Mouse (Mus musculus) forebrain, embryonic 10.5 days (tissue): ENCODE data around the gene Kcnj8. TPM values are rescaled to one million over a fixed set of nuclear protein-coding genes. Genes with fewer than 3 reads are reported as not detected.

Experiments used
- DNase-seq: peaks from one replicate; pipeline ENCODE4 v3.0.0-alpha.2; 2017; ENCODE audit warnings: low spot score; ENCODE audit errors: extremely low spot score
- H3K27ac ChIP-seq: fragments of 300-500 bp; sonication (generic); 2 replicates; pipeline ENCODE4 v1.5.1; 2016; ENCODE audit warnings: mild to moderate bottlenecking
- H3K27me3 ChIP-seq: fragments of 300-500 bp; sonication (generic); 2 replicates; pipeline ENCODE4 v1.6.1; 2016; ENCODE audit warnings: mild to moderate bottlenecking; ENCODE audit not compliant: poor library complexity, severe bottlenecking
- H3K36me3 ChIP-seq: fragments of 300-500 bp; sonication (generic); replicated peaks from 2 replicates; pipeline ENCODE4 v1.6.1; 2016; ENCODE audit warnings: mild to moderate bottlenecking, moderate library complexity
- H3K4me1 ChIP-seq: fragments of 300-500 bp; sonication (generic); 2 replicates; pipeline ENCODE4 v1.6.1; 2016
- H3K4me3 ChIP-seq: fragments of 300-500 bp; sonication (generic); 2 replicates; pipeline ENCODE4 v1.5.1; 2016; ENCODE audit warnings: mild to moderate bottlenecking, moderate library complexity
- H3K9me3 ChIP-seq: fragments of 300-500 bp; sonication (generic); 2 replicates; pipeline ENCODE4 v1.6.1; 2016; ENCODE audit warnings: mild to moderate bottlenecking, moderate library complexity
- WGBS: fragments of 180-500 bp; shearing (Covaris S2); methylation state at CpG from one replicate; pipeline ENCODE4 v1.1.7; 2016; 5-methylcytosine and 5-hydroxymethylcytosine counted together
- polyA plus RNA-seq: library from polyadenylated mRNA; unstranded; fragments of >200 nt; fragmentation: Nextera tagmentation; extraction: Ambion mirVana; gene quantifications from 2 replicates; pipeline ENCODE4 v1.2.1, GENCODE M21; 2016

Kcnj8 gene
- 0.26 and 0.89 TPM in 2 replicates for polyA plus RNA-seq

DNA sequence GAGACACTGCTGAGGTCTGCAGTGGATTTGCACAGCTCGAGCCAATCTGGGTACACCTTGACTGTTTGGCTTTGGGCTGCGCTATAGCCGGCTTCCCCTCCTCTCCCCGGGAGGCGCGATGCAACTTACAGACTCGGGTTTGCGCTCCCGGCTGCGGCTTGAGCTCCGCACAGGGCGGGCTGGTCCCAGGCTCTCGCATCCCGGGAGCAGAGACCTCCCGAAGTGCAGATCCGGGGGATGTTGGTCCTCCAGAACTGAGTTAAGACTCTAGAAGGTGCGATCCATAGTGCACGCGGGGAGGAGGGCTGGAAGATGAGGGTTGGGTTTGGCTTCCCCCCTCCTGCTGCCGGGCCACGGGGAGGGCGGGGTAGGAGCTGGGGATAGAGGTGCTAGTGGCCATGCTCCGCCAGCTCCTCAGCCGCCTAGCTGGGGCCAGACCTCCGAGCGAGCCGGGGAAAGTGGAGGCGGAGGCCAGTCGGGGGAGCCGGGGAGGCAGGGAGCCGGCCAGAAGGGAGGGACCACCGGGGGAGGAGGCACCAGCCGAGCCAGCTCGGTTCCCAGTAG is at the start of gene Kcnj8:
Kcnj8 (minus strand) TSS at position 560 of the 564 bp plus-strand sequence.
- peak; percentile 70 for DNase-seq
- Histone ChIP-seq H3K4me1 (peaks cover 26% of the 10 kb centered on the region), H3K27me3 (peaks cover 73% of the 10 kb centered on the region), H3K36me3 (no peaks in the 10 kb centered on the region), H3K4me3 (peak within 1 kb of the TSS; percentile 60), H3K27ac (peak within 1 kb of the TSS; percentile 56; the same call in 1 of the 2 replicates), H3K9me3 (no peaks in the 10 kb centered on the region)
- under 1% methylated on average over 33 of the region's 34 CpGs for WGBS

DNA sequence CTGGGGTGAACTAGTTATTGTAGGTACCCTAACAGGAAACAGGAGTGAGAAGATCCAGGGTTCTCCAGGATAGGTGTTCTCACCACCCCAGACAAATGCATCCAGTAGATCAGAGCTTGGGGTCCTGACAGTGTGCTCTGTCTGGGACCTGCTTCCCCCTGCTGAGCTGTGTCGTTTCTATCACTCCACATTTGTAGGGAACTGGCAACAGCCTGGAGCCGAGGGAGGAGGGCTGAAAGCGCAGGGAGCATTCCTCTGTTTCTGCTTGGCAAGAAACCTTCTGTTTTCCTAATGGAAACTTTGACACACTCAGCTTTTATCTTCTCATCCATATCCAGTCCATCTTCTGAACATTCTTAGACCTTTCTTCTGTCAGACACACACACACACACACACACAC is 45.2 kb upstream of the Kcnj8 start:
- no peak overlapping the region for H3K4me3 ChIP-seq
- no peaks in the 10 kb centered on the region for H3K4me1 ChIP-seq
- WGBS: 53% methylated on average over 3 of the region's 3 CpGs
- no peak for DNase-seq
- no peaks in the 10 kb centered on the region for H3K36me3 ChIP-seq
- H3K9me3 ChIP-seq: no peaks in the 10 kb centered on the region
- H3K27ac ChIP-seq: no peak overlapping the region
- H3K27me3 ChIP-seq: no peaks in the 10 kb centered on the region

DNA sequence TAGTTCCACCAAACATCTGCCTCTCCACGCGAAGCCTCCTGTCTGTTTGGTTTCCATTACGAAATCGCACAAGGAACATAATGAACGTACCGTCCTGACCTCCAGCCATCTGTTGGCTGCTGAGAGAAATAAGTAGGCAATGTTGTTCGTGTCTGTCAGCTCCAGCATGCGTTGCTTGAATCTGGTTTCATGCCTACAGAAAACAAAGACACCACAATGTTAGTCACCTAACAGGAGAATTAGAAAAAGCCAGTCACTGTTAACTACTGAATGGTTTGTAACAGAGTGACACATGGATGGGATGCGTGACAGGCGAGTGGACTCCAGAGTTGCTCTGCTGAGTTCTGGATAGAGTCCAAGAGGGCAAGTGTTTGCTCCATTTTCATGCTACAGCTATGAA is 42.9 kb upstream of the Kcnj8 start:
- 90% methylated on average over 10 of the region's 10 CpGs for WGBS
- Histone ChIP-seq H3K9me3 (no peaks in the 10 kb centered on the region), H3K36me3 (no peaks in the 10 kb centered on the region), H3K27me3 (no peaks in the 10 kb centered on the region), H3K27ac (no peak overlapping the region), H3K4me3 (no peak overlapping the region), H3K4me1 (peaks cover 5% of the 10 kb centered on the region; the same call in 1 of the 2 replicates)
- no peak for DNase-seq

DNA sequence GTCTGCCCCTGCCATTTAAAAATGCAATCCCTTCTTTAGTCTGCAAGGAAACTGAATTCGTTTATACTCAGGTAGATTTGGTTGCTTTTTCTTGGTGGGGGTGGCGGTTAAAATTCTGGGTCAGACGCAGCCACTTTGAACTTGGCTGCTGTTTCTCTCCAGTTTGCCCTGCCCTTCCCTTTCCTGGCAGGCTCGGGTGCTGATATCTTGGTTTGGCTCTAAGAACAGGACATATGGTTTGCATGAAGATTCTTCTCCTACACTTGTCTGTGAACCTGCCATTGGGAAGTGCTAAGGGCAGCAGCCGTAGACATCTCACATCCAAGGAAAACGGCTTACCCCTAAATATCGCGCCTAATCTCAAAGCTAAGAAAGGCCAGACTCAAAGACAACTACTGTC is 41.0 kb upstream of the Kcnj8 start:
- Histone ChIP-seq H3K27me3 (no peaks in the 10 kb centered on the region), H3K4me1 (peaks cover 8% of the 10 kb centered on the region; the same call in 1 of the 2 replicates), H3K9me3 (no peaks in the 10 kb centered on the region), H3K27ac (no peak overlapping the region), H3K4me3 (no peak overlapping the region), H3K36me3 (no peaks in the 10 kb centered on the region)
- whole genome bisulfite sequencing: 86% methylated on average over 8 of the region's 8 CpGs
- DNase-seq: no peak

DNA sequence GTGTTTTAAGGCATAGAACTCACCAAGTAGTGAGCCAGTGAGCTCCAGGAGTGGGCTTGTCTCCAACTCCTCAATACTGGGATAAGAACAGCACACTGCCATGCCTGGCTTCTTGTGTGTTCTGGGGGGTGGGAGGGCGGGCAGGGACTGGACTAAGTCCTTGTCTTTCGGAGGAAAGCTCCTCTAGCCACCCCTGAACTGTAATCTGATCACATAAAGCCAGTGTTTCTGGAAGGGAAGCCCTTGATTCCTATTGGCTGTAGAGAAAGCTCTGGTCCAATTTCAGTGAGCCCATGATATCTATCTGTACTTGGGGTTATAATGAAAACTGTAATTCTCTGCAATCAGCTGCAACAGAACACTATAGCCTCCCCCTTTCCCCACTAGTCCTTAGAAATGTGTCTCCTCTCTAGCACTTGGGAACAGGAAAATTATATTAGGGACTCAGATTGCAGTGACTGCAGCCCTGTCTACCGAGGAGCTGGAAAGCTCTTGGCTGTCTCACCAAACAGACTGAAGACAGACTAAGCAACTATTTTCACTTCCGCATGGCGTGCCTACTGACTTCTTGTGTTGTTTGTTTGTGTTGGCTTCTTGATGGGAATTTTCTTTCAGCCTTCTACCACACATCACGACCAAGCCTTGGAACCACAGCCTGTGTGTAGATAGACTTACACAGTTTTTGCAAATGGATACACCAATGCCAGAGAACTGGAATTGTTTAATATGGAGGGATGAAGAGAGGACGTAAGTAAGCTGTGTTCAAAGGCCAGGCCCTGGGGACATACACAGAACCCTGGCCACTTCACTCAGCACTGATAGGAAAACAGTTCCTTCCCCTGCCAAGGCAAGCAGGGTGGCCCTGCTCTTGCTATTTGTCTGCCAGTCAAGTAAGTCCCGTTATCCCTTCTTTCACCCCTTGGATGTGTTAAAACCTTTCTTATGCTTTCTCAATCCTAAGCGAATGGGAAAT is 38.3 kb upstream of the Kcnj8 start:
- WGBS: 72% methylated on average over 9 of the region's 9 CpGs
- Histone ChIP-seq H3K27me3 (no peaks in the 10 kb centered on the region), H3K36me3 (no peaks in the 10 kb centered on the region), H3K4me1 (peaks cover 12% of the 10 kb centered on the region; the same call in 1 of the 2 replicates), H3K9me3 (no peaks in the 10 kb centered on the region), H3K4me3 (no peak overlapping the region), H3K27ac (no peak overlapping the region)
- DNase-seq: no peak

DNA sequence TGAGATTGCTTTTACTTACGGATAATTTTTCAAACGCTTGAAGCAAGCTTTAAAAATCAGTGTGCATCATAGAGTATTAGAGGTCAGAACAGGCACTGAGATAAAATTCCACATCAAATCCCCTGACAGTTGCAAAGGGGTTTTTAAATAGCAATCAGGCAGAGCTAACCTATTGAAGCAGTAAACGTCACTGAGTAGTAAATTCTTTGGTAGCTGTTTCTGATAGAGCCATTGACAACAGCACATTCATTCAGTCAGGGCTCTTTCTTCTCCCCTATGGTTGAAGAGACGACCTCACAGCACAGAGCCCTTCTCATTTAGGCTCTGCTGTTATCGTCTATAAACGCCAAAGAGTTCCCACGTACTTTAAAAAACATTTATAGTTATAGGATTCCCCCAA is 35.7 kb upstream of the Kcnj8 start:
- WGBS: 73% methylated on average over 7 of the region's 7 CpGs
- Histone ChIP-seq H3K36me3 (no peaks in the 10 kb centered on the region), H3K4me1 (peaks cover 17% of the 10 kb centered on the region), H3K9me3 (no peaks in the 10 kb centered on the region), H3K27ac (no peak overlapping the region), H3K27me3 (no peaks in the 10 kb centered on the region), H3K4me3 (no peak overlapping the region)
- DNase-seq: no peak

DNA sequence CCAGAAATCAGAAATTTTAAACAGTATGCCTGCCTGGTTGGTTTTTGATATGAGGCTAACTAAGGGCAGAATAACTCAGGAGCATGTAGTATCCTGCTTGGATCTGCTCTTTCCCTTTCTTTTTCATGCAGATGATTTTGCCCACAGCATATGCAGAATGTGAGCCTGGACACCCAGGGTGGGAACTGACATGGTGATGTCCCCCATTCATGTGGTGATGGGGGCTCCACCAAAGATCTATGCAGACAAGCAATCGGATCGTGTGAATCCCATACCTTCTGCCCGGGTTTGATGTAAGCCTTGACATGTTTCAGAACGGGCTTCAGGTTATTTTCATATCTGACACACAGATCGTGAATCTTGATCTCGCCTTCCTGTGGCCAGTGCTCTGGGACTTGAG is 31.4 kb upstream of the Kcnj8 start:
- Histone ChIP-seq H3K27ac (no peak overlapping the region), H3K36me3 (no peaks in the 10 kb centered on the region), H3K27me3 (no peaks in the 10 kb centered on the region), H3K4me3 (no peak overlapping the region), H3K9me3 (no peaks in the 10 kb centered on the region), H3K4me1 (peaks cover 9% of the 10 kb centered on the region)
- no peak for DNase-seq
- 70% methylated on average over 6 of the region's 6 CpGs for WGBS

DNA sequence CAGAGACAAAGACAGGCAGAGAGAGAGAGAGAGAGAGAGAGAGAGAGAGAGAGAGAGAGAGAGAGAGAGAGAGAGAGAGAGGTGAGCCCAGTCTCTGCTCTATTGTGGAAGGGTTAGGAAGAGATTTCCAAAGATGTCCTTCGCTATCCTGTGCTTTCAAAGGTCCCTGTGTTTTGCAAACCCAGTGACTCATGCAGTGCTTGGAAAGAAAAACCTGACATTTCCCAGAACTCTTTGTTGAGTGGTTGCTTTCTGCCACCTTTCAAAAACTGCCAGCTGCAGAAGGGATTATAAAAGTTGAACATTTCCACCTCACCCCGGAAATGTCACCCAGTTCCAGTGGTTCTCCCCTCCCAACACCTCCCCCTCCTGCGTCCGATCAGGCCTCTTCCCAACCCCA is 7.4 kb upstream of the Kcnj8 start:
- Histone ChIP-seq H3K27me3 (peaks cover 4% of the 10 kb centered on the region; the same call in 1 of the 2 replicates), H3K36me3 (no peaks in the 10 kb centered on the region), H3K9me3 (no peaks in the 10 kb centered on the region), H3K27ac (no peak overlapping the region), H3K4me3 (no peak overlapping the region), H3K4me1 (no peaks in the 10 kb centered on the region)
- no peak for DNase-seq
- WGBS: 79% methylated on average over 4 of the region's 4 CpGs

DNA sequence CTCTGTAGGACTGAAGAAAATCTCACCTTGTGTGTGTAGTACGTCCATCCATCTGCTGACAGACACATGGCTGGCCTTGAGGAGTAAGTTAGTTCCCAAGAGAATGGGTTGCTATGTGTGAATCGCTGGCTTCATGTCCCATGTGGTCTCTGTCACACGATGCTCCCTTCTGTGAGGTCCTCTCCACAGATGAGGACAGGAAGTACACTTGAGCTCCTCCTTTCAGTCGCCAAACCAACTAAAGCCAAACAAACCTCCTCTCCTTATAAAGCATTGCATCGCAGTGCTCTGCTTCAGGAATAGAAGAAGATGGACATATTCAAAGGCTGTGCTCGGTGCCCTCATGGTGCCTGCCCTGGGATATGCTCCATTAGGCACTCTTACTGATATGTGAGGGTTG is 6.4 kb upstream of the Kcnj8 start:
- DNase-seq: no peak
- 85% methylated on average over 6 of the region's 6 CpGs for WGBS
- Histone ChIP-seq H3K27ac (no peak overlapping the region), H3K36me3 (no peaks in the 10 kb centered on the region), H3K27me3 (peaks cover 14% of the 10 kb centered on the region), H3K4me3 (no peak overlapping the region), H3K4me1 (no peaks in the 10 kb centered on the region), H3K9me3 (no peaks in the 10 kb centered on the region)

DNA sequence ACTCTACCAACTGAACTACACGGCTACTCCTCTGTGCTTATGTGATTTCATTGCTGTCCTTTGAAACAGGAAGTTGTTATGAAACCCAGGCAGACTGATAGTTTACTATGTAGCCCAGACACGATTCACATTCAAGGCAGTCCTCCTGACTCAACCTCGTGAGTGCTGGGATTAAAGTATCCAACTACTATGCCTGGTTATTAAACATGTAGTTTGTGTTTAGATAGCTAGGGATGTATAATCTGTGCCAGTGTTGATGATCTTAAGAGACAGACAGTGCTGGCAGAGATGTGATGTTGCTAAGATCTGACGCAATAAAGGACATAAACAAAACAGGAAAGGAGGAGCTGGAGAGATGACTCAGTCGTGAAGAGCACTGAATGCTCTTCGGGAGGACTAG is 1.5 kb upstream of the Kcnj8 start:
- H3K4me3 ChIP-seq: no peak overlapping the region
- no peaks in the 10 kb centered on the region for H3K9me3 ChIP-seq
- no peak for DNase-seq
- no peaks in the 10 kb centered on the region for H3K36me3 ChIP-seq
- peaks cover 64% of the 10 kb centered on the region for H3K27me3 ChIP-seq
- 66% methylated on average over 6 of the region's 6 CpGs for WGBS
- H3K27ac ChIP-seq: no peak overlapping the region
- H3K4me1 ChIP-seq: peaks cover 26% of the 10 kb centered on the region

DNA sequence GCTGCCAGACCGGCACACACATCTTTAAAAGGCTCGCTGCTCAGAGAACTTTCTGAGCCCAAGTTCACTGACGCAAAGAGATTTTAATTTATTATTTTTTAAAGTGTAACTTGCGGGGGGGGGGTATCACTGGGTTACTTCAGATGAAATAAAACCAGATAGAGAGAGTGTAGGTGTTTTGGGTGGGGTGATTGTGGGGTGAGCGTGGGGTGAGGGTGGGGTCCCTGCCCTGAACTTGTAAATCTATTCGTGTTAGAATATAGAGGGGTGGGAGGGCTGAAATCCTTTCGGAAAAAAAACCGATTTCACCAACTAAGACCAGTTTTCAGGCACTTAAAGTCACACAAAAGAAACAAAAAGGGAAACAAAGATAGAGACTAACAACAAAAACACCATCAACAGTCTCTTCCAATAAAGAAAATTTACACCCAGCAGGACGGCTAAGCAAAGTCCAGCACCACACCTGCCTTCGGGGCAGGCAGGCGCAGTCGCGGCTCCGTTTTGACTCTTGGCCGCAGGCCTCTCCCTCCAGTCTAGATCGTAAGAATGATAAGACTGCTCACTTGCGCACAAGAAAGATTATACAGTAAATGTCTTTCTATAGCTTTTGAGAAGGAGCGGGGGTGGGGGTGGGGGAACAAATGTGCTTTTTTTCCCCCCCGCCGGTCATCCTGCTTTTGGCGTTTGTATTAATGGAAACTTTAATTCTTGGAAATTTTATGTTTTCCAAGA is 381 bp upstream of the Kcnj8 start:
- Histone ChIP-seq H3K4me3 (peak overlapping the region; percentile 60), H3K36me3 (no peaks in the 10 kb centered on the region), H3K9me3 (no peaks in the 10 kb centered on the region), H3K27me3 (peaks cover 73% of the 10 kb centered on the region), H3K27ac (peak overlapping the region; percentile 56; the same call in 1 of the 2 replicates), H3K4me1 (peaks cover 26% of the 10 kb centered on the region)
- peak; percentile 21 for DNase-seq
- 3% methylated on average over 21 of the region's 21 CpGs for WGBS

DNA sequence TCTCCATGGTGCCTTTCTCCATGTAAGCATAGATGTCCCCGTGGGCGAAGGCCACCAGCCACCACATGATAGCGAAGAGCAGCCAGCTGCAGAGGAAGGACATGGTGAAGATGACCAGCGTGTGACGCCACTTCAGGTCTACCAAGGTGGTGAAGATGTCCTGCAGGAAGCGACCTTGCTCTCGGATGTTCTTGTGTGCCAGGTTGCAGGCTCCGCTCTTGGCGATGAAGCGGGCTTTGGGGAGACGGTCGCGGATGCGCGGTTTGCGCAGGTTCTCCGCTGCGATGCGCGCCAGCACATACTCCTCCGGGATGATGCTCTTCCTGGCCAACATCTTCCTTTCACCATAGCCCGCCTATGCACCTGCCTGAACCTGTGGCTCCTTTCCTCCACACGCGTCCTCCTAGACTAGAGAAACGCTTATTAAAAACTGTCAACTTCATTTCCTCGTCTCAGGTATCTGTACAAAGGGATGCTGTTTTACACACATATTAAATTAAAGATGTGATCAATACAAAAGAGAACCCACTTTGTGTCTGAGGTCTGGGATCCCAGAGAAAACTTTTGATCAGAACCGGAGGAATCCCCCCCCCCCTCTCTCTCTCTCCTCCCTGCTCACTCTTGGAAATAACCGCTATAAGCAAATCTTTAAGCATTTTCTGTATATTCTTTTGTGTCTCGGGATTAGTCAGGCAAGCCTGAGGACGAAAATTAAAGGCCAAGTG is 1.2 kb downstream of the Kcnj8 start:
- Histone ChIP-seq H3K27ac (no peak overlapping the region), H3K36me3 (no peaks in the 10 kb centered on the region), H3K9me3 (no peaks in the 10 kb centered on the region), H3K4me1 (peaks cover 26% of the 10 kb centered on the region), H3K27me3 (peaks cover 73% of the 10 kb centered on the region), H3K4me3 (peak overlapping the region; percentile 60)
- WGBS: 7% methylated on average over 30 of the region's 30 CpGs
- DNase-seq: peak; percentile 23
